Mouse (Mus musculus) heart, embryonic 15.5 days (tissue): ENCODE results near the gene Gpr149. TPM values are rescaled to one million over a fixed set of nuclear protein-coding genes. Genes with fewer than 3 reads are reported as not detected.

Experiments
- ATAC-seq: fragments of 200-750 bp; cut with Nextera tagmentation; replicated peaks from 2 replicates; pipeline ENCODE4 v1.8.0; 2017; ENCODE audit warnings: low read depth, moderate TSS enrichment; ENCODE audit not compliant: insufficient number of reproducible peaks, insufficient read depth, low FRiP score
- H3K27ac ChIP-seq: fragments of 300-500 bp; sonication (generic); 2 replicates; pipeline ENCODE4 v1.5.1; 2015; ENCODE audit warnings: mild to moderate bottlenecking, inconsistent platforms
- H3K27me3 ChIP-seq: fragments of 300-500 bp; sonication (generic); 2 replicates; pipeline ENCODE4 v1.6.1; 2015; ENCODE audit warnings: inconsistent platforms
- H3K36me3 ChIP-seq: fragments of 300-500 bp; sonication (generic); 2 replicates; pipeline ENCODE4 v1.6.1; 2015; ENCODE audit warnings: mild to moderate bottlenecking, inconsistent platforms
- H3K4me1 ChIP-seq: fragments of 300-500 bp; sonication (generic); replicated peaks from 2 replicates; pipeline ENCODE4 v1.6.1; 2015; ENCODE audit warnings: inconsistent platforms
- H3K4me2 ChIP-seq: fragments of 300-500 bp; sonication (generic); 2 replicates; pipeline ENCODE4 v1.6.1; 2015; ENCODE audit warnings: inconsistent platforms, mild to moderate bottlenecking, moderate library complexity
- H3K4me3 ChIP-seq: fragments of 300-500 bp; sonication (generic); 2 replicates; pipeline ENCODE4 v1.5.1; 2015; ENCODE audit warnings: mild to moderate bottlenecking, inconsistent platforms
- H3K9ac ChIP-seq: fragments of 300-500 bp; sonication (generic); 2 replicates; pipeline ENCODE4 v1.6.1; 2015; ENCODE audit warnings: mild to moderate bottlenecking, inconsistent platforms
- H3K9me3 ChIP-seq: fragments of 300-500 bp; sonication (generic); replicated peaks from 2 replicates; pipeline ENCODE4 v1.6.1; 2016; ENCODE audit warnings: inconsistent platforms
- WGBS: fragments of 180-500 bp; shearing (Covaris S2); methylation state at CpG from one replicate; pipeline ENCODE4 v1.1.7; 2015; ENCODE audit warnings: mixed read lengths; 5-methylcytosine and 5-hydroxymethylcytosine counted together
- polyA plus RNA-seq: library from polyadenylated mRNA; unstranded; fragments of >200 nt; fragmentation: Nextera tagmentation; extraction: Ambion mirVana; gene quantifications from 2 replicates; pipeline ENCODE4 v1.2.1, GENCODE M21; 2015

The Gpr149 gene
- polyA plus RNA-seq, 1 experiment from 2014 or later, result 0.03 TPM

DNA sequence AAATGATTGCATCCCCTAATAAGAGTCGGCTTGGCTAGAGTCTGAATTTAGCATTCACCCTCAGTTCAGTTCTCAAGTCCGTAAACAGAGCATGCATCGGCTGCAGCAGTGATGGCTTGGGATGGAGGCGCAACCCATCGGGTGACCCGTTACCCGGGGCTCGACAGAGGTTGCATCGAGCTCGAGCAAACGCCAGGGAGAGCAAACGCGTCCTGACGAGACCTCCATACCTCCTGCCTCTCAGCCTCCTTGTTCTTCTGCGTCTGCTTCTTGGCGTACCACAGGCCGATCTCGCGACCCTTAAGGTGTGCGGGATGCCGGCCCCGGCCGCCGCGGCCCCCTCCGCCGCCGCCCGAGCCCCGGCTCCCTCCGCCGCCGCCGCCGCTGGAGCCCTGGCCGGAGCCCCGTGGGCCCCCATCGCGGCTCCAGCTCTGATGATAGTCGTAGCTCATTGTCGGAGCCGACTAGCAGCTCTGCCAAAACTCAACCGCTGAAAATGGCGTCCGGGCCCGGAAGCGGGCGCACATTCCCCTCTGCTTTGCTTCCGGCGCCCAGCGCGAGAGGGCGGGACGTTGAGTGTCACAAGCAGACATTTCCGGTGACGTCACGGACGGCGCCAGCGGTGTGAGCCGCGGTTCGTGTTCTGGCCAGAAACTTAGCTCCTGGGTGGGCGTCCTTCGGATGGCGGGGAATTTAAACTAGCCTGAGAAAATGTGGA, 98.3 kb downstream of the Gpr149 start, which contains the start of gene Dhx36:
TSS of gene Dhx36 (minus strand) at position 517 of the 718 bp plus-strand sequence.
- H3K4me1 ChIP-seq, result peaks cover 13% of the 10 kb centered on the region
- no peaks in the 10 kb centered on the region for H3K36me3 ChIP-seq
- peak within 1 kb of the TSS; percentile 65 for H3K4me2 ChIP-seq
- peak within 1 kb of the TSS; percentile 96 for H3K4me3 ChIP-seq
- under 1% methylated on average over 66 of the region's 66 CpGs for WGBS
- no peaks in the 10 kb centered on the region for H3K9me3 ChIP-seq
- peak within 1 kb of the TSS; percentile 95 for H3K27ac ChIP-seq
- peak within 1 kb of the TSS; percentile 92 for H3K9ac ChIP-seq
- H3K27me3 ChIP-seq, result no peaks in the 10 kb centered on the region
- peak; percentile 98 for ATAC-seq

DNA sequence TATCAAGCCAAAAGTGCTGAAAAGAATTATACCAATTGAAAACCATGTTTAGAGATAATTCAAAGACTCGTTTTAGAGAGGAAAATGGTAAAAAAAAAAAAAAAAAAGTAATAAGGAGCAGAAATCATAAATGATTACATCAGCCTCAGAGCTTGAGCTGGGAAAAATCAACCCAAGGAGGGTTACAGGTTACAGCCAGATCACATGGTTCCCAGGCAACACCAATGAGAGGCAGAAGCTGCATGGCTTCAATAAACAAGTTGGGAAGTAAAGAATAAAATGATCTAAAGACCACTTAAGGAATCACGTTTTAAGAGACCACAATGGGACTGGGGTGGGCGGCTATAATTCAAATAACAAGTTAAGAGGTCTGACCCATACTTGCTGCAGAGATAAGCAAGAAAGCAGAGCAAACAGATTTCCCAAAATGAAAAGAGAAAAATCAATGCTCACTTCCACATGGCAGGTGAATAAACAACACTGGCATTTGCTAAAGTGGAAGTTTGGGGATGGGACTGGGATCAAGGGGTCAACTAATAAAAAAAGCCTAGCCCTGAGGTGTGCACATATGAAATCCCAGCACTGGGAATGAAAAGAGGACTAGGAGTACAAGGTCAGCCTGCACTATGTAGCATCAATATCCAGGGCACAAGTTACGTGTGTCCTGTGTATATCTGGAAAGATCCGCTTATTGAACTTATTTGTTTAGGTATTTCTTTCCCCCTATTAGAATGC, 99.6 kb downstream of the Gpr149 start:
- Histone ChIP-seq H3K27ac (no peak overlapping the region), H3K4me1 (peaks cover 13% of the 10 kb centered on the region), H3K36me3 (peaks cover 11% of the 10 kb centered on the region), H3K9me3 (no peaks in the 10 kb centered on the region), H3K9ac (no peak overlapping the region; the same call in 1 of the 2 replicates), H3K4me2 (peak overlapping the region; percentile 65), H3K27me3 (no peaks in the 10 kb centered on the region), H3K4me3 (peak overlapping the region; percentile 96)
- ATAC-seq, result no peak
- 68% methylated on average over 5 of the region's 5 CpGs for WGBS

DNA sequence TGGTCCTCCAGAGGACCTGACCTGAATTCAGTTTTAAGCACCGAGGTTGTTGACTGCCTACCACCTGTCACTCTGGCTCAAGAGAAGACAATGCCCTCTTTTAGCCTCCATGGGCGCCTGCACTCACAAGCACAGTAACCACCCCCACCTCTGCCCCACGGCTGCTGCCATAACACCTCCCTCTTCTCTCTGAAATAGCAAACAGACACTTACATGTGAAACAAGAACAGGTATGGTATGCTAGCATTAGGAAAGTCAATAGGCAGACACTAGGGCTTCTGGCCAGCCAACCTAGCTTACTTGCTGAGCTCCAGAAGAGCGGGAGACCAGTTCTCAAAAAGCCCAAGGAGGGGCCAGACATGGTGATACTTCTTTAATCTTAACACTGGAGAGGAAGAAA, 105.6 kb downstream of the Gpr149 start:
- H3K4me1 ChIP-seq, result no peaks in the 10 kb centered on the region
- H3K9me3 ChIP-seq, result no peaks in the 10 kb centered on the region
- no peak overlapping the region for H3K4me3 ChIP-seq
- H3K27ac ChIP-seq, result no peak overlapping the region
- WGBS, result 80% methylated on average over 4 of the region's 4 CpGs
- H3K27me3 ChIP-seq, result no peaks in the 10 kb centered on the region
- ATAC-seq, result no peak
- H3K4me2 ChIP-seq, result no peak overlapping the region
- no peak overlapping the region for H3K9ac ChIP-seq
- H3K36me3 ChIP-seq, result peaks cover 43% of the 10 kb centered on the region

DNA sequence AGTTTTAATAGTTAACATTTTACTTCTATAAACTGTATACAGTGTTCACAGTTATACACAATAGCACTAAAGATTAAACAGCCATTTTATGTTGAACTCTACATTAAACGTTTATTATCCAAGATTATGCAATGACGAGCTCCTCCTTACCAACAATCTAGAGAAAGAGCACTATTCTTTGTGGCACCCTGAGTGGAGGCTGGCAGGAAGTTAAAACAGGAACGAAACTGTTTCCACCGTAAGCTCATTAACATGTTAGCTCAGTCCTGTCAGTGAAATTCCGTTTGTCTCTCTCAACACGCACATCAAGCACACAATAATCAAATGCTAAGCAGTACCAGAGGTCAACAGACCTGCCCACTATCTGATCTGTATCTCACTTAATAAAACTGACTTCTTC, 112.4 kb downstream of the Gpr149 start:
- no peak for ATAC-seq
- no peaks in the 10 kb centered on the region for H3K4me1 ChIP-seq
- H3K4me2 ChIP-seq, result no peak overlapping the region
- H3K27me3 ChIP-seq, result no peaks in the 10 kb centered on the region
- no peak overlapping the region for H3K9ac ChIP-seq
- no peak overlapping the region for H3K27ac ChIP-seq
- 86% methylated on average over 6 of the region's 6 CpGs for WGBS
- H3K9me3 ChIP-seq, result no peaks in the 10 kb centered on the region
- H3K4me3 ChIP-seq, result no peak overlapping the region
- H3K36me3 ChIP-seq, result peaks cover 56% of the 10 kb centered on the region

DNA sequence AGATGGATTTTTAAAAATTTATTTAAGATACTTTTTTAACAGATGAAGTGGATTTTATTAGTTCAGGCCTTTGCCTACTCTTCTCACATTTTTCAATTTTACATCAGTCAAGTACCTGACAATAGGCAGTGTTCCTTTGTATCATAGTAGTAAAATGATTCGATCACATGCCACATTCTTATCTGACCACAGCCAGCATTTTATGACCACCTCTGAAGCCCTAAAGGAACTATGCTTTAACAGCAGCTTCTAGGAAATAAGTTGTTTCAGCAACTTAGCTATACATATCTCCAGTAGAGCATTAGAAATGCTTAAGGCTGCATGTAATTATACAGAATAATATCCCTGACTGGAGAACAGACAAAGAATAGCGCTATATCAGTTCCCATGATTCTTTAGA, 120.6 kb downstream of the Gpr149 start:
- H3K27me3 ChIP-seq, result no peaks in the 10 kb centered on the region
- no peaks in the 10 kb centered on the region for H3K9me3 ChIP-seq
- 93% methylated on average over 2 of the region's 2 CpGs for WGBS
- no peak overlapping the region for H3K9ac ChIP-seq
- H3K4me1 ChIP-seq, result no peaks in the 10 kb centered on the region
- ATAC-seq, result no peak
- no peak overlapping the region for H3K4me3 ChIP-seq
- H3K36me3 ChIP-seq, result peaks cover 41% of the 10 kb centered on the region
- H3K27ac ChIP-seq, result no peak overlapping the region
- no peak overlapping the region for H3K4me2 ChIP-seq

Other genes starting within 250 kb of the Gpr149 start
- 16.2 and 17.6 TPM in 2 replicates for gene Dhx36, start 98.1 kb downstream of the Gpr149 start, polyA plus RNA-seq